Mouse (Mus musculus) lung, embryonic 14.5 days (tissue): Measurements from ENCODE around the gene Hoxa4. TPM values are rescaled to one million over a fixed set of nuclear protein-coding genes. Genes with fewer than 3 reads are reported as not detected.
A peak's percentile ranks its signal among the peaks of the same experiment; 100 is the strongest.

ENCODE experiments used
- ATAC-seq: fragments of 200-750 bp; cut with Nextera tagmentation; 2 replicates; pipeline ENCODE4 v1.8.0; 2017; ENCODE audit warnings: mild to moderate bottlenecking, moderate TSS enrichment, moderate library complexity; ENCODE audit not compliant: insufficient read depth
- DNase-seq: peaks from one replicate; pipeline ENCODE4 v3.0.0-alpha.2; 2015
- H3K27ac ChIP-seq: fragments of 300-500 bp; sonication (generic); 2 replicates; pipeline ENCODE4 v1.5.1; 2014; ENCODE audit warnings: low read depth, mild to moderate bottlenecking, moderate library complexity
- H3K27me3 ChIP-seq: fragments of 300-500 bp; sonication (generic); 2 replicates; pipeline ENCODE4 v1.6.1; 2014; ENCODE audit warnings: low read length, control low read depth; ENCODE audit not compliant: insufficient read depth
- H3K36me3 ChIP-seq: fragments of 300-500 bp; sonication (generic); 2 replicates; pipeline ENCODE4 v1.6.1; 2014; ENCODE audit warnings: control low read depth; ENCODE audit not compliant: insufficient read depth
- H3K4me1 ChIP-seq: fragments of 300-500 bp; sonication (generic); 2 replicates; pipeline ENCODE4 v1.6.1; 2014; ENCODE audit warnings: antibody characterized with exemption, control low read depth; ENCODE audit not compliant: insufficient read depth
- H3K4me2 ChIP-seq: fragments of 300-500 bp; sonication (generic); 2 replicates; pipeline ENCODE4 v1.6.1; 2014; ENCODE audit warnings: mild to moderate bottlenecking
- H3K4me3 ChIP-seq: fragments of 300-500 bp; sonication (generic); 2 replicates; pipeline ENCODE4 v1.5.1; 2014; ENCODE audit warnings: low read depth, low read length
- H3K9ac ChIP-seq: fragments of 300-500 bp; sonication (generic); 2 replicates; pipeline ENCODE4 v1.6.1; 2014
- H3K9me3 ChIP-seq: fragments of 300-500 bp; sonication (generic); 2 replicates; pipeline ENCODE4 v1.6.1; 2016; ENCODE audit warnings: low read depth, low read length, control low read depth
- CTCF ChIP-seq: IDR thresholded peaks from 2 replicates; pipeline ENCODE4 v1.5.1; 2016; ENCODE audit warnings: antibody characterized with exemption, low read depth
- WGBS: fragments of 180-500 bp; shearing (Covaris S2); extraction: QIAGEN DNeasy Blood & Tissue Kit; methylation state at CpG from one replicate; pipeline ENCODE4 v1.1.7; 2014; 5-methylcytosine and 5-hydroxymethylcytosine counted together
- polyA plus RNA-seq: library from polyadenylated mRNA; unstranded; fragments of >200 nt; fragmentation: Nextera tagmentation; extraction: Ambion mirVana; gene quantifications from 2 replicates; pipeline ENCODE4 v1.2.1, GENCODE M21; 2014

Gene Hoxa4
- polyA plus RNA-seq, 1 experiment from 2014 or later: 7.0 TPM

DNA sequence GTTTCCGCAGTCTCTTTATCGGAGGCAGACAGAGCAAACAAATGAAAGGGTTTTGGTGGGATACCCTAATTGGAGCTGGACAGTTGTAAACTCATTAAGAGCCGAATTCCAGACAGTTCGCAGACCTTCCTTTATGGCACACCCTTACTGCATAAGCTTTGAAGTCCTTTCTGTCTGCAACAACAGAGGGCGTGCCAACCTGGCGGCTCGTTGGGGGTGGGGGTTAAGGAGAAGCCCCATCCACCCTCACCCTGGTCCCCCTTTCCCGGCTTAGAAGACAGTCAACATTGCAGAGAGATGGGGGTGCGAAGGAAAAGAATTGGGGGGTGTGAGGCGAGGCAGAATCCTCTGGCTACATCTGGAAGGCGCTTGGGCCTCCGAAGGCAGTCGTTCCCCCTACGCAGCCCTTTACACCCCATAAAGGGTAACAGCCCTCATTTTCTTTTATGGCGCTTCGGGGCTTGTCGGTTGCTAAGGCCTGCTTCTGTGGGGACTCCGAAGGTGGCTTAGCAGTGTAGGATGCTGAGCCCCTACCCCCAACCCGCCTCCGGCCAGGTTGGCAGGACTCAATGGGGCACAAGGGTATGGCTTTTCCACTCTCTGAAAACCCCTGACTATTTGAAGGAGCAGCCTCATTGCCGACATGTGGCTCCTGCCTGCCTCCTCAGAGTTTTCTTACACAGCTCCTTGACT lies 30.6 kb upstream of the Hoxa4 start:
- 22% methylated on average over 21 of the region's 21 CpGs for WGBS
- Histone ChIP-seq H3K4me1 (no peaks in the 10 kb centered on the region), H3K9me3 (no peaks in the 10 kb centered on the region), H3K9ac (no peak overlapping the region), H3K27ac (no peak overlapping the region), H3K4me3 (peak overlapping the region; percentile 58), H3K36me3 (no peaks in the 10 kb centered on the region), H3K27me3 (peaks cover 100% of the 10 kb centered on the region), H3K4me2 (peak overlapping the region; percentile 94)
- no peak for TF ChIP-seq CTCF
- peak; percentile 2; the same call in 1 of the 2 replicates for ATAC-seq
- DNase-seq: no peak

DNA sequence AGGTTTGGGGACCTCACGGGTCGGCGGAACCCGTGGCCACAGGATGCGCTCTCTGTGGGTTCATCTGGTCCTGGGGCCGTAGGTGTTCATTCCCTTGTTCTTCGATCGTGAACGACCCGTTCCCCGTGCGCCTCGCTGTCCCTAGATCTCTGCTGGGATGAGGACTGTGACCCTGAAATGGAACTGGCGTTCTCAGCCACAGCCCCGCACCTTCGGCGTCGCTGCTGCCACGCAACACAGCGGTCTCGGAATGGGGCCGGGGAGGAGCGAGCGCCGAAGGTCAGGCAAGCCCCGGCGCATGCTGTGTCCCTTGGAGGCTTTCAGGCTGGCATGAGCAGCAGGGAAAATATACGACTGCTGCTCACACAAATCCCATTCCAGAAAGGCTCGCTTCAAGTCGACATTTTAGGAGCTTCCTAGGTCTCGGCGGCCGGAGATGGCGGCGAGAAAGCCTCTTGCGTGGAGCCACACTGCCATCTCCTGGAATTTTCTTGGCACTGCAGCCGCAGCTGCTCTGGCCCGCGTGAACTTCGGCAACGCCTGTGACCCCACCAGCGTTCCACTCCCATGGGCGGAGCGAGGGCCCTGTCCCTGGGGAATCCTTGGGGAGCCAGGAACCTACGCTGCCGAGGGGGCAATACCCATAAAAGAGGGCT lies 29.9 kb upstream of the Hoxa4 start, which contains the start of gene Hoxa7:
Gene Hoxa7 (minus strand): TSS at position 518 of the 656 bp plus-strand sequence.
- Histone ChIP-seq H3K27me3 (peaks cover 99% of the 10 kb centered on the region), H3K9ac (peak within 1 kb of the TSS; percentile 67), H3K27ac (no peak within 1 kb of the TSS), H3K36me3 (no peaks in the 10 kb centered on the region), H3K4me3 (peak within 1 kb of the TSS; percentile 58), H3K4me2 (peak within 1 kb of the TSS; percentile 94), H3K9me3 (no peaks in the 10 kb centered on the region), H3K4me1 (no peaks in the 10 kb centered on the region)
- ATAC-seq (peak; percentile 51), DNase-seq (peak; percentile 97)
- 2% methylated on average over 46 of the region's 46 CpGs for WGBS
- peak; percentile 99 for TF ChIP-seq CTCF

DNA sequence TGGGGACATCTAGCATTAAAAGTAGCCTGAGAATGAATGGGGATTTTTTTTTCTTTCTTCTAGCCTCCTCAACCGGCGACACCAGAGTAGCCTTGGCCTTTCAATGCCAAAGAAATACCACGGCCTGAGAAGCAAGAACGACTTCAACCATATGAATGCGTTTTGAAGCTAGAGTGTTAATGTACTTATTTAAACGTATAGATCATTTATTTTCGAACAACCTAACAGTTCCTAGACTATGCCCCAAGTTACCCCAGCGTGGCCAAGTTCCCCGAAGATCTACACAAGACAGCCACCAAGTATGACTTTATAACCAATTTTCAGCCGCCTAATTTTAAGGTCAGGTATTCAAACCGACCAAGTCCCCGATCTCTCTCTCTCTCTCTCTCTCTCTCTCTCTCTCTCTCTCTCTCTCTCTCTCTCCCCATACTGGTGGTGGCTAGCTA lies 29.3 kb upstream of the Hoxa4 start:
- H3K4me3 ChIP-seq: peak overlapping the region; percentile 58
- TF ChIP-seq CTCF: no peak
- H3K9ac ChIP-seq: peak overlapping the region; percentile 67
- no peaks in the 10 kb centered on the region for H3K36me3 ChIP-seq
- WGBS: 25% methylated on average over 12 of the region's 12 CpGs
- peak; percentile 48 for DNase-seq
- H3K27ac ChIP-seq: no peak overlapping the region
- H3K9me3 ChIP-seq: no peaks in the 10 kb centered on the region
- peaks cover 99% of the 10 kb centered on the region for H3K27me3 ChIP-seq
- H3K4me1 ChIP-seq: no peaks in the 10 kb centered on the region
- H3K4me2 ChIP-seq: peak overlapping the region; percentile 94
- no peak for ATAC-seq

DNA sequence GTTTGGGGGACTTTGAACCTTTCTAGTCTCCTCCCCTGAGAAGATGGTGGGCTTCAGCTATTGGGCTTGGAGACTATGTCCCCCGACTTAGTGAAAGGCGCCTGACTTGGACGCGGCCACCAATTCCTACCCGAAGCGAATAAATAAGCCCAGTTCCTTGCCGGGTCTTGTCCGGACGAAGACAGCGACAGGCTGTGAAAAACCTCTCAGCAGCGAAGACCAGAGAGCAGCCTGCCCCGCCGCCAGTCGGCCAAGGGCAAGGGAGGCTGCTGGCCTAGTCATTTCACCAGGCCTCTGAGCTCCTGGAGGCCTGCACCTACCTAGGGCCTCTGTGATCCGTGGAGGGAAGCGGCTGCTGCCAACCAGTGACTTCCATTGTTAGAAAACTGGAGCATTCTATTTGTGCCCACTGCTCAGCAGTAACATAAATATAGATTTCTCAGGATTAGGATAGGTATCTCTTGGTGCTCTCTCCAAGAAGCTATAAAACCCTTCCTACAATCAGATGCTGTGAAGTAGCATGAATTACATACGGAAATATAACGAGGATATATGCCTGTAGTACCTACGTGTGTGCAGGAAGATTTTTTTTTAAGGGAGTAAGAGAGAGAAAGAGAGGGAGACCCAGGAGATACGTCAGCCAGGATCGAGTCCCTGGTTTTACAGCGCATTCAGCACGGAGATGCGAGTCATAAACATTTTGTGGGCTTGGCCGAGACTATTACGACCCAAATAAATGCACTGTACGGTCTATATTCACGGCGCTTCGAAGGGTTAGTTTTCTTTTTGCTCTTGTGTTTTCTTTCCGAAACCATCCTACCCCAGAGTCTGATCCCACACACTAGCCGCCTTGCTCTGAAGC lies 28.7 kb upstream of the Hoxa4 start:
- Histone ChIP-seq H3K4me3 (peak overlapping the region; percentile 58; the same call in 1 of the 2 replicates), H3K9ac (no peak overlapping the region), H3K27me3 (peaks cover 99% of the 10 kb centered on the region), H3K36me3 (no peaks in the 10 kb centered on the region), H3K9me3 (no peaks in the 10 kb centered on the region), H3K4me2 (peak overlapping the region; percentile 94), H3K4me1 (no peaks in the 10 kb centered on the region), H3K27ac (no peak overlapping the region)
- DNase-seq: no peak
- TF ChIP-seq CTCF: no peak
- no peak for ATAC-seq
- 43% methylated on average over 32 of the region's 32 CpGs for WGBS

DNA sequence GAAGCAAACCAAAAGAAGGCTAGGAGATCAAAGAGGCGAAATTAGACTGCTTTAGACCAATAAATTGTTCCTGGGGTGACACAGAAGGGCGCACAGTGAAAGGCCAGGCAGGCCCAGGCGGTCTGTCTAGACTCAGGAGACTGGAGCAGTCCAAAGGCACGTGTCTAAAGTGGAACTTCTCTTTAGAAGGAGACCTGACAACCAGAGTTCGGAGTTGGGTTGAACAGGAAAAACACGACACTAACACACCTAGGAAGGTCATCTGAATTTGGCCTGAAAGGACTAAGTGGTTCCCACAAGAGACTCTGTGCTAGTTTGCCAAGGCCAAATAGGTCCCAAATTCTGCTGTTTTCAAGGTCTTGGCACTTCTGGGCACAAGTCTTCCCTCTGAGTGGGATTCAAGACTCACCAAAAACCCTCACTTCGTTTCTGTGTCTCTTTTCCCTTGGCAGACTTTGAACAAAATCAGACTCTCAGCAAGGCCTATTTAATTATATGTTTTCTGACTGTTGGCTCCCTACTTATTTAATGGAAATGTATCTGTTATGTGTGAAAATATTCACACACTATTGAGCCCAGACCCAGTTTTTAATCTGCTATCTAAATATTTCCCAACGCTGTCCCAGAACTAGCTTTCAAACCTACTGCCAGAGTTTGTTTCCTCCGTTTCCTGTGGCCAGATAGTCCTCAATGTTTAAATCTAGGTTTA lies 27.8 kb upstream of the Hoxa4 start:
- Histone ChIP-seq H3K27ac (no peak overlapping the region), H3K36me3 (no peaks in the 10 kb centered on the region), H3K9me3 (no peaks in the 10 kb centered on the region), H3K27me3 (peaks cover 99% of the 10 kb centered on the region), H3K4me1 (no peaks in the 10 kb centered on the region), H3K4me2 (no peak overlapping the region), H3K4me3 (no peak overlapping the region), H3K9ac (no peak overlapping the region)
- no peak for TF ChIP-seq CTCF
- ATAC-seq (no peak), DNase-seq (no peak)
- 52% methylated on average over 9 of the region's 9 CpGs for WGBS

DNA sequence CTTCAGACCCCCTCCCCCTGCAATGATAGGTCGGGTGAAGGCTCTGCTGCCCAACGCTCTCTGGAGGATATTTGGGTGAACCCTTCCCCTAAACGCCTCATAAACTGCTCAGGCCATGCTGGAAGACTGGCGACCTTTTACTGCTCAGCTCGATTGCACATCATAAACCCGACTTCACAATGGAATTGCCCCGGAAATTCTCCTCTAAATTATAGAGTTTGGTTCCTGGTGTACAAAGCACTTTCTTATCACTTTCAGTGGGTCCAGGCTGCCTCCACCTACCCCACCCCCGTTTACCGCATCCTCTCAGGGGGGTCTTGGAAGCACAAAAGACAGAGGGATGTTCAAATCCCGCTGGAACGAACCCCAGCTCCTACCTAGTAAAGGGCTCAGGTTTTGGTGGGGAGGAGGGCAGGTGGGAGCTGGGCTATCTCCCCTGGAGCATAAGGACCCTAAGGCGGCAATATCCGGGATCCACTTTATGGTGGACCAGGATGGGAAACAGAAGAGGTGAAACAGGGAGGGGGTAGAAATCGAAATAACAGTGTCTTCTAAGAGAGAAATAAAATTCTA lies 27.2 kb upstream of the Hoxa4 start:
- ATAC-seq (no peak), DNase-seq (peak; percentile 20)
- Histone ChIP-seq H3K9me3 (no peaks in the 10 kb centered on the region), H3K27me3 (peaks cover 99% of the 10 kb centered on the region), H3K4me2 (no peak overlapping the region), H3K9ac (no peak overlapping the region), H3K27ac (no peak overlapping the region), H3K4me1 (no peaks in the 10 kb centered on the region), H3K36me3 (no peaks in the 10 kb centered on the region), H3K4me3 (no peak overlapping the region)
- WGBS: 22% methylated on average over 14 of the region's 14 CpGs
- TF ChIP-seq CTCF: no peak
